Mouse (Mus musculus) liver, postnatal 0 days (tissue): ENCODE measurements around the gene Ptpn7.

Experiments used
- CTCF ChIP-seq: sonication (generic); IDR thresholded peaks from 2 replicates; pipeline ENCODE4 v1.5.1; 2016; ENCODE audit warnings: antibody characterized with exemption, low read depth
- EP300 ChIP-seq: IDR thresholded peaks from 2 replicates; pipeline ENCODE4 v1.6.1; 2016; ENCODE audit warnings: antibody characterized with exemption, low read depth, mild to moderate bottlenecking

DNA sequence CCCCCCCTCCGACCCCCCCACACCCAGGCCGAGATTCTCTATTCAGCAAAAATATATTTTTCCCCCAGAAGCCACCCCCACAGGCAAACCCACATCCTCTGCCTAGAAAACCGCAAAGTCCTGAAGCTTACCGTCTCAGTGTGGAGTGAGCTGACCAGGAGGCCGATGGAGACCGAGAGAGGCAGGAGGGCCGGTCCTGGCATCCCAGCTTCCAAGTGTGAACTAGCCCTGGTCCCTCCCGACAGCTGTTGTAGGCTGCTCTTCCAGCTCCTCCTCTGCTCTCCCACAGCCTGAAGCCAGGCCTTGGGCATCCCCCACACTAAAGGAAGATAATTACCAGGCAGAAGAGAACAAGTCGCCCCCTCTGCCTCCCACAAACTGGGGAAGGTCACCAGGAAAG is 3.5 kb upstream of the Ptpn7 start:
- TF ChIP-seq CTCF, result no peak
- TF ChIP-seq EP300, result no peak
